Mouse (Mus musculus) Muller cell, postnatal 12 days (primary cell): ENCODE measurements around the gene Ppfia3.
"Not testable (repeated sequence)": the region's sequence is repeated elsewhere in the genome, so short reads cannot be mapped to it uniquely, and the experiment has no call there.

Experiments used
- DNase-seq: peaks from one replicate; pipeline ENCODE4 v3.0.0-alpha.2; 2015; ENCODE audit errors: inconsistent ontology term

The Ppfia3 gene

GRCm38 (mm10) chr7:45366652-45367019, at the start of gene Ppfia3:
Gene Ppfia3 (minus strand): TSS chr7:45367019.
- no peak for DNase-seq

GRCm38 (mm10) chr7:45415636-45416035, 48.8 kb upstream of the Ppfia3 start:
- DNase-seq: peak; percentile 42

DNA sequence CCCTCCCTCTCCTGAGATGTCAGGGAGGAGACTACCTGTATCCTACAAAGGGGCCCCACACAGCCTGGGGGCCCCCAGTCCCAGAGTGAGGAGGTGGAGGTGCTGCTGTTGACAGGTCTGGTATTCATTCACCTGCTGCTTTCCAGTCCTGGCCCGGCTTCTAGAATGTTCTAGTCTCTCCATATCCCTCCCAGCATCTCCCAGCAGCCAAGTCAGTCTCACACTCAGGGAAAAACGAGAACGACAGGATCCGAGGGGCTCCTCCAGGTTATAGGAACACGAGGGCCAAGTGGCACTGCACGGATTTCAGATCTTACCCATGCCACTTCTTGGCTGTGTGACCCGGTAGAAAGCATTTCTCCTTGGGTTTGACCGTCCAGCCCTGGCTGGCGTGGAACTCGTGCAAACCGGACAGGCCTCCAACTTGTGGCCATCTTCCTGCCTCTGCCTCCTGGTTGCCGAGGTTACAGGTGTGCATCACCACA, 48.0 kb upstream of the Ppfia3 start:
- DNase-seq: no peak

DNA sequence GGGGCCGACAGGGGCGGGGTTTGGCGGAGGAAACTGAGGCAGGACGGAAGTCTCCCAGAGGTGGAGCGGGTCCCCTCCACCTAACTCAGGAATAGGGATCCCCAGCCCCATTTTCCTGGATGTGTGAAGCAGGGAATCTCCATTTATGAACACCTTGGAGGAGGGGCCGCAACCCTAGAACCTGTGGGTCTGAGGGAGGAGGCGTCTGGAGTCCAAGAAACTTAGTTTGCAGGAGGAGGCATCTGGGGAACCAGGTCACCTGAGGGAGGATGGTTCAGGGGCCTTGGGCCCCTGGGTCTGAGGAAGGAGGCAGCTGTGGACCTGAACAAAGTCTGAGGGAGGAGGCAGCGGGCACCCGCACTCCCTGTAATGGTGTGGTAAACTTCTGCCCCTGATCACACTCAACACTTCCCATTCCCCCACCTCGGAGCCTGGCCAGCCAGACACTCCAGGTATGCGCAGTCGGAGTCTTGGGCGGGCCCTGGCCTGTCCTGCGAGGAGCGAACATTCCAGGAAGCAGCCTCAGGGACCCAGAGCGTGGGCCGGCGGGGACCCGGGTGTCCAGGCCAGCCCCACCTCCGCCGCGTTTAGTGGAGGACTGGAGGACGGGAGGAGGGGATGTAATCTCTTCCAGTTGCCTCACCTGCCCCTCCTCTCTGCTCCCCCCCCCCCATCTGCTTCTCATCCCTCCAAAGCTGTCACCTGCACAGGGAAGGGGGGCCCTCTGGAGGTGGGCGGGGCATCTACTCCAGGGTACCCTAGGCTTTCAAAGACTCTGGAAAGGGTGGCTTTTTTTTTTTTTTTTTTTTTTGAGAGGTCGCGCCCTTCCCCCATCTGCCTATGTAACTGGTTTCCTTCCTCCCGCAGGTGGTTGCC, 47.3 kb upstream of the Ppfia3 start:
- peak; percentile 15 for DNase-seq

GRCm38 (mm10) chr7:45413113-45413863, 46.5 kb upstream of the Ppfia3 start, which contains the start of gene Ntf5:
Gene Ntf5 (plus strand): TSS chr7:45413695.
- DNase-seq: peak; percentile 49

DNA sequence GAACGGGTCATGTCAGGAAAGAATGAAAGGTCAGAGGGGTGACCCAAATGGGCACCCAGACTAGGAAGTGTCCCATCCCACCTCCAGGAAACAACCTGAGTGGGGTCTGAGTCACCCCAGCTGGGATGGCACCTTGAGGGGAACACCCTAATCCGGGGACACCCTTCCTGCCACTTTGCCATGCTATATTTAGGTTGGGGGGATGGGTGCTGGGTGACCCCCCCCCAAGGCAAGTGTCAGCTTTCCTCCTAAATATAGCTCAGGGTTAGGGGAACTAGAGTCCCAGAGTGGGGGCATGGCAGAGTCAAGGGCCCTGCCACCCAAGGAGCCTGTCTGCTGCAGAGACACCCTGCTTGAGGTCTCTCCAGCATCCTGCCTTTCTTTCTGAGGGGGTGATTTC, 45.6 kb upstream of the Ppfia3 start:
- no peak for DNase-seq

- DNase-seq: no peak
Observed at GRCm38 (mm10) chr7:45409497-45410163, 42.8 kb upstream of the Ppfia3 start.

DNA sequence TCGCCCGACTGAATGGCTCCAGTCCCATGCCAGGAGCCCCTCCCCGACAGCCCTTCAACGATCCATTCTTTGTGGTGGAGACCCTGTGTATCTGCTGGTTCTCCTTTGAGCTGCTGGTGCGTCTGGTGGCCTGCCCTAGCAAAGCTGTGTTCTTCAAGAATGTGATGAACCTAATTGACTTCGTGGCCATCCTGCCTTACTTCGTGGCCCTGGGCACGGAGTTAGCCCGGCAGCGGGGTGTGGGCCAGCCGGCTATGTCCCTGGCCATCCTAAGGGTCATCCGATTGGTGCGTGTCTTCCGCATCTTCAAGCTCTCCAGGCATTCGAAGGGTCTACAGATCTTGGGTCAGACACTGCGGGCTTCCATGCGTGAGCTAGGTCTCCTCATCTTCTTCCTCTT, 42.1 kb upstream of the Ppfia3 start:
- no peak for DNase-seq

- no peak for DNase-seq
Observed at GRCm38 (mm10) chr7:45408351-45408750, 41.5 kb upstream of the Ppfia3 start.

DNA sequence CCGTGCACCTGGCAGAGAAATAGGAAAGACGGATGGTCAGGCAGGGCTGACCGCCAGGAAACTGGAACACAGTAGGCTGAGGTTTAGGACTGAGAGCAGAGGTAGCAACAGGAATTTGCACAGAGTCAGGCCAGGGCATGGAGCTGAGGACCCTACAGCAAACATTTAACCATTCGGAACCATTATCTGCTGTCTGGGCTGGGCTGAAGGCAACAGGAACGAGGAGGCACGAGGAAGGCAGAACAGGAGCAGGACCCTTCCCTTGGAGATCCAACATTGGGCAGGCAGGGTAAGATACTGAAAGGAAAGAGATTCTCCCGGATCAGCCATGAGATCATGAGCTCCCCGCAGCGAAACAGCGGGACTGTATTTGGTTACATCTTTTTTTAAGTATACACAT, 41.0 kb upstream of the Ppfia3 start:
- no peak for DNase-seq

DNA sequence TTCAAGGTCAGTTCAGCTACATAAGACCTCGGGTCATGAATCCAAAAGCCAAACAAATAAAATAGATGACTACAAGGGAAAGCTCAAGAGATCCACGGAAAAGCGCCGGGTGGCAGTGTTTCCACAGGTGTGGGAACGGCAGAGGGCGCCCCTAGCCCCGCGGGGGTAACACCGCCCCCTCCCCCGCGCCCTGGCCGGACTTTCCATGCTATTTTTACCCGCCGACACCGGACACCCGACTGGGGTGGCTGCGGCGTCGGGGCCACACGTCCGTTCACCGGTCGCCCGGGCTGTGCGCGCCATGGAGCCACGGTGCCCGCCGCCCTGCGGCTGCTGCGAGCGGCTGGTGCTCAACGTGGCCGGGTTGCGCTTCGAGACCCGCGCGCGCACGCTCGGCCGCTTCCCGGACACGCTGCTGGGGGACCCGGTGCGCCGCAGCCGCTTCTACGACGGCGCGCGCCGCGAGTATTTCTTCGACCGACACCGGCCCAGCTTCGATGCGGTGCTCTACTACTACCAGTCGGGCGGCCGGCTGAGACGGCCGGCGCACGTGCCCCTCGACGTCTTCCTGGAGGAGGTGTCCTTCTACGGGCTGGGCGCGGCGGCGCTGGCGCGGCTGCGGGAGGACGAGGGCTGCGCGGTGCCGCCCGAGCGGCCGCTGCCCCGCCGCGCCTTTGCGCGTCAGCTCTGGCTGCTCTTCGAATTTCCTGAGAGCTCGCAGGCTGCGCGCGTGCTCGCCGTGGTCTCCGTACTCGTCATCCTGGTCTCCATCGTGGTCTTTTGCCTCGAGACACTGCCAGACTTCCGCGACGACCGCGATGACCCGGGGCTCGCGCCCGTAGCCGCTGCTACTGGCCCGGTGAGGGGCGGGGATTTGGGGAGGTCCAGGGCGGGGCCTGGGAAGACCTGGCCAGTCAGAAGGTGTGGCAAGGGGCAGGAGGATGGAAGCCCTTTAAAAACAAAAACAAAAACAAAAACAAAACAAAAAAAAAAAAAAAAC, 39.6 kb upstream of the Ppfia3 start:
- peak; percentile 9 for DNase-seq

DNA sequence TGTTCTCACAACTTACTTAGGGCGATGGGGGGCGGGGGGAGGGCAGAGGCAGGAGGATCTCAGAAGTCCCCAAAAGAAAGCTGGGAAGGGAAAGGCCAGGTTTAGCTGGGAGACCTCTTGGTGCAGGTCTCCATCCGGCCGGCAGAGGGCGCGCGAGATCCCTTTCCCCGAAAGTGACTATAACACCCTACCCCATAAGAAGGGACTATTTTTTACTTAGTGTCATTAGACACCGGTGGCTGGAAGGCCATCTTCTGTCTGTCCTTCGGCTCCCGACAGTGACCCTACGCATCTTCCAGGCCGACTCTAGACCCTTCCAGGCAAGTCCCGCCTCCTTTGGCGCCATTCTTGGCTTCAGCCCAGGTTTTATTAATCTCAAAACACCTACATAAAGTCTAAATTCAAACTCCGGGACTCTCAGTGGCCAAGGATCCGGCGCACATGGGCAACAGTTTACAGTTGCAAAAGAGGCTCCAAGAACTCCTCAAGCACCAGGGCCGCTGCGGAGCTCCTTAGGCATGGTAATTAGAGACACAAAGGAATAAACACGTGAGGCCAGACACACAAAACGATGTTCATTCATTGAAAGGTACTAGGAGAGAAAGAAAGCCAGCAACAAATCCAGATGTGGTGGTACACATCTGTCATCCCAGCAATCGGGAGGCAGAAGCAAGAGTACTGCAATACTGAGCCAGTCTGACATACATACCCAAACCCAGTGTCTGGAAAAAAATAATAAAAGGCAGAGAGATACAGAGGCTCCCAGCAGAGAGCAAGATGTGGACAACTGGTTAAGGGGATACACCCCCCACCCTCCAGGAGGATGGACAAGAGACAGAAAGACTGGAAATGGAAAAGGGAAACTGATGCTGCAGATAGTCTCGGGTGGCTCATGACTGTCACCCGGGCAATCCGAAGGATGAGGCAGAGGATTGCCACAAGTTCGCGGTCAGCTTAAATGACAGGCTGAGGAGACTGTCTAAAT, 38.6 kb upstream of the Ppfia3 start, which contains the start of gene Kcna7:
Gene Kcna7, plus strand, starts transcription at position 563 of the 985 bp plus-strand sequence.
- peak; percentile 48 for DNase-seq

GRCm38 (mm10) chr7:45403532-45404261, 36.9 kb upstream of the Ppfia3 start:
- peak; percentile 19 for DNase-seq

DNA sequence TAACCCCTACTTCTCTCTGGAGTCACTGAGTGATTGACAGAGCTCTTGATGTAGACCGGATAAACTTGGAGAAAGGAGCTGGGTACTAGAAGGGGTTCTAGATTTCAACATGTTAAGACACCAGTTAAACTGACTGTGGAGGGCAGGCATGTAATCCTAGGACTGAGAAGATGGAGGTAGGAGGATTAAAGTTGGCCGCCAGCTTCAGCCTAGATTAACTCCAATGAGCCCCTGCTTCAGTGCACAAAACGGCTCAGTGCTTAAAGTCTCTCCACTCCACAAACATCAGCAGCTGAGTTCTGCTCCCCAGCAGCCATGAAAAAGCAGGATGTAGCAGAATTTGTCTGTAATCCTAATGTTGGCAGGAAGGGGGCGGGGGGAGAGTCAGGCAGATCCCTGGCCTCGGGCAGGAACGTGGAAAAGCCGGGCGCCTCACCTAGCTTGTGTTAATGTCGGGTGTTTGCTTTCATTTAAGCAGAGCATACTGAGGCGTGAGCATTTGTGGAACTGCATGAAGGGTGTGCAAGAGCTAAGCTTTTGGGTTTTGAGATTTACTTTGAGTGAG, 34.8 kb upstream of the Ppfia3 start:
- DNase-seq: no peak

- DNase-seq: no peak
Observed at GRCm38 (mm10) chr7:45396787-45397186, 30.0 kb upstream of the Ppfia3 start.

DNA sequence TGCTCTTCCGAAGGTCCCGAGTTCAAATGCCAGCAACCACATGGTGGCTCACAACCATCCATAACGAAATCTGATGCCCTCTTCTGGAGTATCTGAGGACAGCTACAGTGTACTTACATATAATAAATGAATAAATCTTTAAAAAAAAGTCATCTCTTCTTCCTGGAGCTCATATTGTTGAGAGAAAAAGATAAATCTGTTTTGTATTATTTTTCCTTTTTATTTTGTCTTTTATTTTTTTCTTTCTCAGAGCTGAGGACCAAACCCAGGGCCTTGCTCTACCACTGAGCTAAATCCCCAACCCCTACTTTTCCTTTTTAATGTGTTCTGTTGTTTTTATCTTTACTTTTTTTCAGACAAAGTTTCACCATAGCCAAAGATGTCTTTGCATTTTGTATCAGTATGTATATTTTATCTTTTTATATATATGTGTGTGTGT, 29.5 kb upstream of the Ppfia3 start:
- not testable (repeated sequence) for DNase-seq

GRCm38 (mm10) chr7:45395578-45396336, 28.9 kb upstream of the Ppfia3 start, which contains the start of gene Snrnp70:
Gene Snrnp70 (minus strand): TSS chr7:45395742.
- DNase-seq: peak; percentile 99

DNA sequence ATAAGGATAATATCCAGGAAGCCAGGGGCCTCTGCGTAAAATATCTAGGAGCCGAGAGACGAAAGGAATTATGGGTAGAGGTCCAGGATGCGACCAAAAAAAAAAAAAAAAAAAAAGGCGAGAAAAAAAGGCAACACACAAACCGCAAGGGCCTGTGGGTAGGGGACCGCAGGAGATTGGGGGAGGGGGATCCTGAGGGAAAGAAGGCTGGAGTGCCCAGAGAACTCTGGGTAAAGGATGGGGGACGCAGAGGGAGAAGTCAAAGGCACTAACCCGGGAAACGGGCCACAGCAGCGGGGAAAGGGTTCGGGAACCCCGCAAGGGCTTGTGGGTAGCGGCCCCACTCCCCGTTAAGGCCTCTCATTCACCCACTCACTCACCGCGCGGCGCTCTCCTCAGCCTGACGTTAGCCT, 28.3 kb upstream of the Ppfia3 start:
- no peak for DNase-seq
